Mouse (Mus musculus): ENCODE data around the gene Ccer2. TPM values are rescaled to one million over a fixed set of nuclear protein-coding genes. Genes with fewer than 3 reads are reported as not detected.

The Ccer2 gene
- polyA plus RNA-seq, 1 experiment from 2014 or later, result 0.22 TPM

DNA sequence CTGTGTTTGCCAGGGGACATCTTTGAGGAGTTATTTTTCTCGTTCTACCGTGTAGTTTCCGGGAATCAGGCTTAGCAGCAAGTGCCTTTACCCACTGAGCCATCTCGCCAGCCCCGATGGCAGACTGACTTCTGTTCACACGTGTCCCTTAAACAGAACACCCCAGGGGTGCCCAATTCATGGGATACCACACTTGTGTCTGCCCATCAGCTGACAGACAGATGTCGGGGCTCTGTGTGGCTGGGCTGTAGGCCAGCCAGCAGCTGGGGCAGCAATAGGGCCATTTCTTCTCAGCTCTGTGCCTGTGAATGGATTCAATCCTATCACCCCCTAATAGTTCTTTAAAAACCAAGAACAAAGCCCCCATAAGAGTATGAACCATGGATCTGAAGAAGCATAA is 19.2 kb downstream of the Ccer2 start:
- no peaks in the 10 kb centered on the region for H3K27me3 ChIP-seq (ENCODE audit: control insufficient read depth, insufficient read depth, low read length)
- no peaks in the 10 kb centered on the region for H3K4me1 ChIP-seq (ENCODE audit: control insufficient read depth, insufficient read depth, low read length)
- no peak overlapping the region for H3K27ac ChIP-seq (replicated peaks; ENCODE audit: low read depth, low read length)
- DNase-seq (no peak), ATAC-seq (ENCODE audit: low FRiP score, low TSS enrichment) (no peak)
- peaks cover 25% of the 10 kb centered on the region; the same call in 1 of the 2 replicates for H3K36me3 ChIP-seq (ENCODE audit: control insufficient read depth, insufficient read depth, low read length)
- no peak overlapping the region for H3K9ac ChIP-seq (replicated peaks; ENCODE audit: low read length)
- WGBS, result 86% methylated on average over 7 of the region's 7 CpGs
- H3K4me2 ChIP-seq (ENCODE audit: low read length), result no peak overlapping the region
- H3K9me3 ChIP-seq (ENCODE audit: control insufficient read depth, low read length), result no peaks in the 10 kb centered on the region
- H3K4me3 ChIP-seq (replicated peaks; ENCODE audit: low read depth, low read length), result no peak overlapping the region

DNA sequence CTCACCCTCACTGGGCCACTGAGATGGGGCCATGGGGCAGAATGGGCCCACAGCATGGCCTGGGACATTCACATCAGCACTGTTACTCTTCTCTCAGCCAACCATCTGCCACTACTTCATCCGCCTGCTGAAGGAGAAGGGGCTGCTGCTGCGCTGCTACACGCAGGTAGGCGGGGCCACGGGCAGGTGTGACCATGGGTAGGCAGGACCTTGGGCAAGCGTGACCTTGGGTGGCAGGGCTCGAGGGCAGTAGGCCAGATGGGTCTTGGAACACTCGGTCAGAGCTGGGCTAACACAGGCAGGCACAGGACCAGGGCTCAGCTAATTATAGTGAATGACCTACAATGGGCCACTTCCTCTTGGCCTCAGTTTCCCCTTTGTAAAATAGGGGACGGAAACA is 22.9 kb downstream of the Ccer2 start:
- H3K9me3 ChIP-seq (ENCODE audit: control insufficient read depth, low read length), result no peaks in the 10 kb centered on the region
- WGBS, result 86% methylated on average over 9 of the region's 9 CpGs
- H3K9ac ChIP-seq (replicated peaks; ENCODE audit: low read length), result no peak overlapping the region
- no peak for DNase-seq
- no peaks in the 10 kb centered on the region for H3K27me3 ChIP-seq (ENCODE audit: control insufficient read depth, insufficient read depth, low read length)
- H3K4me1 ChIP-seq (ENCODE audit: control insufficient read depth, insufficient read depth, low read length), result no peaks in the 10 kb centered on the region
- peaks cover 26% of the 10 kb centered on the region for H3K36me3 ChIP-seq (ENCODE audit: control insufficient read depth, insufficient read depth, low read length)
- no peak overlapping the region for H3K4me3 ChIP-seq (replicated peaks; ENCODE audit: low read depth, low read length)
- no peak overlapping the region for H3K27ac ChIP-seq (replicated peaks; ENCODE audit: low read depth, low read length)
- H3K4me2 ChIP-seq (ENCODE audit: low read length), result no peak overlapping the region
- no peak for ATAC-seq (ENCODE audit: low FRiP score, low TSS enrichment)

DNA sequence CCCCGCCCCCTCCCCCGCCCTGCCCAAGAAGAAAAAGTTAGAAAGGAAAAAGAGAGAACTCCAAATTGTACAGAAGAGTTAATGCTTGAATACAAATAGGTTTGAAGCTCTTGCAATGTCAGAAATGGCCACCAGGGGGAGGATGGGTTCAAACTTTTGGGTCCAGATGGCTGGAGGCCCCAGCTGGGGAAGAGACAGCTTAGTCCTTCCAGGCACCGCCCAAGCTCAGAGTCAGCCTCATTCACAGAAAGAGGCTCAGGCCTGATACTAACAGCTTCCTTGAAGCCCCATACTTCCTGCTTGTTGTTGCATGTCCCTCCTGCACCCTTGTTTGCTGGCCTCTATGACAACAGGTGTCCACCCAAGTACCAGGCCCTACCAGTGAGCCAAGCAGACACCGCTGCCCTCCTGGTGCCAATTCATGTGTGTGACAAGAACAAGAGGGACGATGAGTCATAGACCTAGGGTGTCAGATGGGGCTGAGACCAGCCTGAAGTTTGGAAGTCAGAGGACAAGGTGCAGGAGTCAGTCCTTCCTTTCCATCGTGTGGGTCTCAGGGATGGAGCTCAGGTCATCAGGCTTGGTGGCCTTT is 24.2 kb downstream of the Ccer2 start:
- DNase-seq (peak; percentile 93), ATAC-seq (ENCODE audit: low FRiP score, low TSS enrichment) (0 out of 2 replicates have a peak, but pooled peaks have one; percentile 31)
- Histone ChIP-seq H3K9me3 (ENCODE audit: control insufficient read depth, low read length) (no peaks in the 10 kb centered on the region), H3K36me3 (ENCODE audit: control insufficient read depth, insufficient read depth, low read length) (peaks cover 36% of the 10 kb centered on the region), H3K27ac (replicated peaks; ENCODE audit: low read depth, low read length) (no peak overlapping the region), H3K4me1 (ENCODE audit: control insufficient read depth, insufficient read depth, low read length) (no peaks in the 10 kb centered on the region), H3K4me3 (replicated peaks; ENCODE audit: low read depth, low read length) (no peak overlapping the region), H3K27me3 (ENCODE audit: control insufficient read depth, insufficient read depth, low read length) (no peaks in the 10 kb centered on the region), H3K9ac (replicated peaks; ENCODE audit: low read length) (no peak overlapping the region), H3K4me2 (ENCODE audit: low read length) (no peak overlapping the region)
- 48% methylated on average over 6 of the region's 6 CpGs for WGBS

DNA sequence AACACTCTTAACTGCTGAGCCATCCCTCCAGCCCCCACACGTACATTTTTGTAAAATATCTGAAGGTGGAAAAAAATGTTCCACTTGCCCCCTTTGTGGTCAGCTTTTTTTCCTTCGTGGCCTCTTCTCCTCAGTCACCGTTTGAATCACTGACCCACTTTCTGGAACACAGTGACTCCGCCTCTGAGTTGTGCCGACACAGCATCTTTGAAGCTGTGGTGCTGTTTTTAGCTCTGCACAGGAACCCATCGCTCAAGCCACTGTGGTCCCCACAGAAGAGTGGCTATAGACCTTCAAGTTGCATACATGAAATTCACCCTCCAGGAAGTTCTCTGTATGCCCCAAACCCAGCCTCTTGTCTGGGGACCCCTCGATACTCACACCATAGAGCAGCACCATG is 24.9 kb downstream of the Ccer2 start:
- no peak overlapping the region for H3K27ac ChIP-seq (replicated peaks; ENCODE audit: low read depth, low read length)
- H3K4me2 ChIP-seq (ENCODE audit: low read length), result no peak overlapping the region
- H3K9me3 ChIP-seq (ENCODE audit: control insufficient read depth, low read length), result no peaks in the 10 kb centered on the region
- ATAC-seq (ENCODE audit: low FRiP score, low TSS enrichment) (no peak), DNase-seq (no peak)
- H3K4me3 ChIP-seq (replicated peaks; ENCODE audit: low read depth, low read length), result no peak overlapping the region
- no peaks in the 10 kb centered on the region for H3K4me1 ChIP-seq (ENCODE audit: control insufficient read depth, insufficient read depth, low read length)
- no peak overlapping the region for H3K9ac ChIP-seq (replicated peaks; ENCODE audit: low read length)
- 86% methylated on average over 7 of the region's 7 CpGs for WGBS
- H3K27me3 ChIP-seq (ENCODE audit: control insufficient read depth, insufficient read depth, low read length), result no peaks in the 10 kb centered on the region
- peaks cover 39% of the 10 kb centered on the region for H3K36me3 ChIP-seq (ENCODE audit: control insufficient read depth, insufficient read depth, low read length)

DNA sequence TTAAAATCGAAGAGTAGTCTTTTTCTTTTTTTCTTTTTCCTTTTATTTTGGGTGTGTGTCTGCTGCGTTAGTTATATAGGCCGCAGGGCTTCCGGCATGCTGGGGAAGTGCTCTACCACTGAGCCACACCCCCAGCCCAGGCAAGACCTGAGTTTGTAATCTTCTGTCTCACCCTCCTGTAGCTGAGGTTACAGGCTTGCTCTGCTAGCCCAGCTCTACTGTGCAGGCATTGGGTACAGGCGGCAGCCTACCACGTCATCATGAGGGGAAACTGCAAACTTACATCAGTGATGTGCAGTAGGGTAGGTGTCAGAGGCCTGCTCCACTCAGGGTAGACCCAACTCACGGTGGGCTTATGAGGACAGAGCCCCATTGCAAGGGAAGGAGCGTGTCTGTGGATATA is 25.3 kb downstream of the Ccer2 start:
- H3K27me3 ChIP-seq (ENCODE audit: control insufficient read depth, insufficient read depth, low read length), result no peaks in the 10 kb centered on the region
- DNase-seq (no peak), ATAC-seq (ENCODE audit: low FRiP score, low TSS enrichment) (no peak)
- no peak overlapping the region for H3K4me2 ChIP-seq (ENCODE audit: low read length)
- no peaks in the 10 kb centered on the region for H3K9me3 ChIP-seq (ENCODE audit: control insufficient read depth, low read length)
- WGBS, result 92% methylated on average over 8 of the region's 8 CpGs
- no peaks in the 10 kb centered on the region for H3K4me1 ChIP-seq (ENCODE audit: control insufficient read depth, insufficient read depth, low read length)
- H3K27ac ChIP-seq (replicated peaks; ENCODE audit: low read depth, low read length), result no peak overlapping the region
- H3K36me3 ChIP-seq (ENCODE audit: control insufficient read depth, insufficient read depth, low read length), result peaks cover 41% of the 10 kb centered on the region
- no peak overlapping the region for H3K9ac ChIP-seq (replicated peaks; ENCODE audit: low read length)
- no peak overlapping the region for H3K4me3 ChIP-seq (replicated peaks; ENCODE audit: low read depth, low read length)

DNA sequence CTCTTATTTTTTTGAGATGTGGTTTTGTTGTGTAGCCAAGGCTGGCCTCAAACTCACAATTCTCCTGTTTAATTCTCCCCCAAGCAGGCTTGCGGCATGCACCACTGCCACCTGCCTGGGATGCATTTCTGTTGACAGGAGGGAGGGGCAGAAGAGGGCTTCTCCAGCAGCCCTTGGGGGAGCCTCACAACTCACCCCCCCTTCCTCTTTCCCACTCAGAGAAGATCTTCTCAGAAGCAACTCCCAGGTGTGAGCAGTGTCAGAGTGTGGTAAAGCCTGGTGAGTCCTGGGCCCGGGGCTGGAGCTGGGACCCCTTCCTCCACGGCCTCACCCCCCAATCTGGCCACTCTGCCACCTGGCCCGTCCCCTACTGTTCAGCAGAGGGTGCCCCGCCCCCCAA is 29.2 kb downstream of the Ccer2 start:
- 72% methylated on average over 5 of the region's 5 CpGs for WGBS
- peaks cover 42% of the 10 kb centered on the region for H3K36me3 ChIP-seq (ENCODE audit: control insufficient read depth, insufficient read depth, low read length)

DNA sequence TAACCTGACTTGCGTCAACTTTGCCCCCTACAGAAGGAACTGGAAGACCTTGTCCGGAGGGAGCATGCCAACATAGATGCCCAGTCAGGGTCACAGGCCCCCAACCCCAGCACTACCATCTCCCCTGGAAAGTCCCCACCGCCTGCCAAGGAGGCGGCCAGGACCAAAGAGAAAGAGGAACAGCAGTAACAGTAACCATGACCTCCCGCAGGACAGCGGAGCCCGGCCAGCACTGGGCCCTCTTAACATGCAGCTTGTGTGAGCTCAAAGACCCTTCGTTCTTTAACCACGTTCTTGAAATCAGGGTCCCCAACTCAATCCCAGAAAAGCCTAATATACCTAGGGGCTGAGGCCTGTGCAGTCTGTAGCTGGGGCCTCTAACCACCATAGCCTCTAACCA is 31.9 kb downstream of the Ccer2 start:
- no peaks in the 10 kb centered on the region for H3K9me3 ChIP-seq (ENCODE audit: control insufficient read depth, low read length)
- DNase-seq (no peak), ATAC-seq (ENCODE audit: low FRiP score, low TSS enrichment) (no peak)
- H3K4me1 ChIP-seq (ENCODE audit: control insufficient read depth, insufficient read depth, low read length), result no peaks in the 10 kb centered on the region
- H3K4me2 ChIP-seq (ENCODE audit: low read length), result no peak overlapping the region
- H3K27me3 ChIP-seq (ENCODE audit: control insufficient read depth, insufficient read depth, low read length), result no peaks in the 10 kb centered on the region
- no peak overlapping the region for H3K9ac ChIP-seq (replicated peaks; ENCODE audit: low read length)
- peaks cover 36% of the 10 kb centered on the region for H3K36me3 ChIP-seq (ENCODE audit: control insufficient read depth, insufficient read depth, low read length)
- H3K4me3 ChIP-seq (replicated peaks; ENCODE audit: low read depth, low read length), result no peak overlapping the region
- no peak overlapping the region for H3K27ac ChIP-seq (replicated peaks; ENCODE audit: low read depth, low read length)
- WGBS, result 93% methylated on average over 9 of the region's 9 CpGs

More for the DNA sequence above, 29.2 kb downstream of the Ccer2 start:
- no peak overlapping the region for H3K9ac ChIP-seq (replicated peaks; ENCODE audit: low read length)
- H3K27ac ChIP-seq (replicated peaks; ENCODE audit: low read depth, low read length), result no peak overlapping the region
- ATAC-seq (ENCODE audit: low FRiP score, low TSS enrichment) (no peak), DNase-seq (no peak)
- no peaks in the 10 kb centered on the region for H3K27me3 ChIP-seq (ENCODE audit: control insufficient read depth, insufficient read depth, low read length)
- no peak overlapping the region for H3K4me3 ChIP-seq (replicated peaks; ENCODE audit: low read depth, low read length)
- no peaks in the 10 kb centered on the region for H3K4me1 ChIP-seq (ENCODE audit: control insufficient read depth, insufficient read depth, low read length)
- H3K4me2 ChIP-seq (ENCODE audit: low read length), result no peak overlapping the region
- H3K9me3 ChIP-seq (ENCODE audit: control insufficient read depth, low read length), result no peaks in the 10 kb centered on the region

DNA sequence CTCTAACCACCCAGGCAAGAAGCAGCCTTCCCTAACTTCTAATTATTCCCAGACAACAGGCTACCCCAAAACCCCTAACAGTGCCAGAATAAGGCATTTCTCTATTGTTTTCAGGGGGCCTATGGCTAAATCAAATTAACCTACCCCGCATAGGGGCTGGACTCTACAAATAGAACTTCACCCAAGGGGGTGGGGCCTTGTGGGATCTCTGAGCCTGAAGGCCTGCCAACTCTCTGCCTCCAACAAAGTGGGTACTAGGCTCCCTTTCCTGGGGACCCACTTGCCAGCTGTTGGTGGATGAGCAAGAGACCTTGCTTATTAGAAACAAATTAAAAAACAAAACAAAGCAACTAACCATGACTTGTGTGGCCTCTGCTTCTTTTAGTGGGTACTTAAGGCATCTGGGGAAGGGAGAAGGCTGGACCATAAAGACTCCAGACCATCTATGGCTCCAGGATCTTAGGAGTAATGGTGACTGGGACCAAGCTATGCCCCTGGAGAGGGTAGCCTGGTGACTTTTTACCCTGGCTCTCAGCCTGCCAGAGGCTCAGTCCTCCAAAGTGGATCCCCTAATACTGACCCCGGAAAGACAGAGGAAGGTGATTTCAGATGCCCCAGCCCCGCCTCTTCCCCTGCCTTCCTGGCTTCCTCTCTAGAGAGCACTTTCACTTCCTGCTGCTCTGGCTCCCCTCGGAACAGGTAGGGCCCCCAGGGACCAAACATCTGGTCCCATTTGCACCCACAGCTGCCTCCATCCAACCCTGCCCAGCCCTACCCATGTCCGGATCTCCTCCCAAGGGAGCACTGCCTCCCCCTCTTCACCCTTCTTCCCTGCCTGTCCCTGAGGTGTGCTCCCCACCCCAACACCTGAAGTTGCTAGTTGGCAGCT is 32.6 kb downstream of the Ccer2 start, which contains the start of gene Rinl:
Gene Rinl, plus strand, starts transcription at position 663 of the 889 bp plus-strand sequence.
- no peak within 1 kb of the TSS for H3K4me3 ChIP-seq (replicated peaks; ENCODE audit: low read depth, low read length)
- no peaks in the 10 kb centered on the region for H3K4me1 ChIP-seq (ENCODE audit: control insufficient read depth, insufficient read depth, low read length)
- H3K9me3 ChIP-seq (ENCODE audit: control insufficient read depth, low read length), result no peaks in the 10 kb centered on the region
- H3K27me3 ChIP-seq (ENCODE audit: control insufficient read depth, insufficient read depth, low read length), result no peaks in the 10 kb centered on the region
- H3K9ac ChIP-seq (replicated peaks; ENCODE audit: low read length), result no peak within 1 kb of the TSS
- no peak for ATAC-seq (ENCODE audit: low FRiP score, low TSS enrichment)
- 85% methylated on average over 5 of the region's 5 CpGs for WGBS
- H3K36me3 ChIP-seq (ENCODE audit: control insufficient read depth, insufficient read depth, low read length), result peaks cover 31% of the 10 kb centered on the region
- no peak for DNase-seq
- no peak within 1 kb of the TSS for H3K27ac ChIP-seq (replicated peaks; ENCODE audit: low read depth, low read length)
- H3K4me2 ChIP-seq (ENCODE audit: low read length), result no peak within 1 kb of the TSS

DNA sequence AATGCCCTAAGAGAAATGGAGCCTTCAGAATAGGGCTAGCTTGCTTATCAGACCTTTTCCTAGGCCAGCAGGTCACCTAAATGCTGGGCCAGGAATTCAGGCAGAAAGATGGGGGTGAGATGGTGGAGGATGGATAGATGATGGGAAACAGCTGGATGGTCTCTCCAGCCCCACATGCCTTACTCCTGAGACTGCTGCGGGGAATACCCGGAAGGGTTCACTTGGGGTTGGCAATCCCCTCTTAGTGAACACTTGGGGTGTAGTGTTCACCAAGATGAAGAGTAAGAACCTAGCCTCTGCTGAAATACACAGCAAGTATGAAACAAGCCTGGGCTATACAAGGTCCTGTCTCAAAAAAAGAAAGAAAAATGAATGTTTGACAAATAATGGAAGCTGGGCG is 33.3 kb downstream of the Ccer2 start:
- H3K27ac ChIP-seq (replicated peaks; ENCODE audit: low read depth, low read length), result no peak overlapping the region
- H3K4me3 ChIP-seq (replicated peaks; ENCODE audit: low read depth, low read length), result no peak overlapping the region
- H3K9me3 ChIP-seq (ENCODE audit: control insufficient read depth, low read length), result no peaks in the 10 kb centered on the region
- H3K27me3 ChIP-seq (ENCODE audit: control insufficient read depth, insufficient read depth, low read length), result no peaks in the 10 kb centered on the region
- no peaks in the 10 kb centered on the region for H3K4me1 ChIP-seq (ENCODE audit: control insufficient read depth, insufficient read depth, low read length)
- peaks cover 25% of the 10 kb centered on the region; the same call in 1 of the 2 replicates for H3K36me3 ChIP-seq (ENCODE audit: control insufficient read depth, insufficient read depth, low read length)
- WGBS, result 88% methylated on average over 3 of the region's 3 CpGs
- no peak overlapping the region for H3K4me2 ChIP-seq (ENCODE audit: low read length)
- no peak for DNase-seq
- H3K9ac ChIP-seq (replicated peaks; ENCODE audit: low read length), result no peak overlapping the region
- ATAC-seq (ENCODE audit: low FRiP score, low TSS enrichment), result no peak

All from midbrain, embryonic 14.5 days (tissue).